Mouse (Mus musculus): Measurements from ENCODE around the gene Mfsd14a.

Gene Mfsd14a

DNA sequence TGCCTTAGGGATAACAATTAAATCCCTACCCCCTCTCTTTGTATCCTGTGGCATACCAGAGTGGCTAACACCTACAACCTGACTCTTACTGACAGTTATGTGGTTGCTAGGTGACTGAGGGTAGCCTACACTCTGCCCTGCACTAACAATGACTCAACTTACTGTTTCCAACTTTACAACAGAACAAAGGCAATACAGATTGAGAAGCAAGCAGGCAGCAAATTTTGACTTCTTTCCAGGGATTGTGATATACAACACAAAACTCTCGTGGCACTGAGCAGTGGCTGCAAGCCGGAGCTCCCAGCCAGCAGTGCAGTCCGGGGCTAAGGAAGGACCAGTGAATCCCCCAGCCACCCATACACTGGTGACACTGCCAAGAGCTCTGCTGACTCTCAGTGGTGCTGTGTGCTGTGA, 10.4 kb downstream of the Mfsd14a start:
- DNase-seq (ENCODE audit: low spot score in 2 of 2), result no peak

DNA sequence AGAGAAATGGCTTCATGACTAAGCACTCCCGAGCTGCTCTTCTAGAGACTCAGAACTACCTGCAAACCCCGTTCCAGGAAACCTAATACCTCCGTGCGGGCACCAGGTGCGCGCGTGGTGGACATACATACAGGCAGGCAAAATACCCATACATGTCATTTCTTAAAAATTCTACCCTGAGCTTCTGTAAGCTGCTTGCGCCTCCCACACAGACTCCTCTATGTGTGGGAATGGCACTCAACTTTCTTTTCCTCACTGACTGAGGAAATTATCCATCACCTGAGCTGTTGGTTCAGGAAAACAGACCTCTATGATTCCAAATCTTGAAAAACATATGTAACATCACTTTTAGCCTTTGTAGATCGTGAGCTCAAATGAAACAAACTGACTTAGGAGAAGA, 11.8 kb downstream of the Mfsd14a start:
- DNase-seq (ENCODE audit: low spot score in 2 of 2), result peak in 1 of 2 experiments; percentile 42

DNA sequence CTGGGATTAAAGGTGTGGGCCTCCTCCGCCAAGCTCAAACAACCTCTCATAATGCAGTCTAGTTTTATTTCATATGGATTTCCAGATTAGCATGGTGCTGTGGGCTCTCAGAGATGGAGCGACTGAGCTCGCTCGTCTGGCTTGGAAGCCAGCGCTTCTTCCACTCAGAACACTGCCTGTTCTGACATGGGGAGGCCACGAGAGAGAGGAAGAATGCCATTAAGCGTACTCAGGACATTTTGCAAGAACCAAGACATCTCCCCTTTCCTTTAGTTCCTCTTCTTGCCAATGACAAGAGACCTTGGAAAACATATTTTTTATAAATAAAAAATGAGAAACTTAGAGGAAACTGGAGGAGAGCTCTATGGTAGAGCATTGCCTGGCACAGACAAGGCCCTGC, 13.7 kb downstream of the Mfsd14a start:
- DNase-seq (ENCODE audit: low spot score in 2 of 2), result no peak

DNA sequence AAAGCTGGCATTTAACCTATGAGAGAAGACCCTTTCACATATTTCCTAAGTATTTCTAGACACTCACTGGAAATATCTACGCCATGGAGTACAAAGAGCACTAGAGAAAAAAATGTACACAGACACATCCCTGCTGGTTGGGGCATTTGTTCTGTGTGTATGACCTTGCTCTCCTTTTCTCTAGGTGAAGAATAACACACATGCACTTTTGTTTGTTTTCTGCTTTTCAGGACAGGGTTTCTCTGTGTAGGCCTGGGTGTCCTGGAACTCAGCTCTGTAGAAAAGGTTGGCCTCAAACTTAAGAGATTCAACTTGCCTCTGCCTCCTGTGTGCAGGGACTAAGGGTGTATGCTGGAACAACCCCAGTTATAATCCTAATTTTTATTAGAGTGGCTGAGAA, 16.1 kb downstream of the Mfsd14a start:
- no peak for DNase-seq (ENCODE audit: low spot score in 2 of 2)

DNA sequence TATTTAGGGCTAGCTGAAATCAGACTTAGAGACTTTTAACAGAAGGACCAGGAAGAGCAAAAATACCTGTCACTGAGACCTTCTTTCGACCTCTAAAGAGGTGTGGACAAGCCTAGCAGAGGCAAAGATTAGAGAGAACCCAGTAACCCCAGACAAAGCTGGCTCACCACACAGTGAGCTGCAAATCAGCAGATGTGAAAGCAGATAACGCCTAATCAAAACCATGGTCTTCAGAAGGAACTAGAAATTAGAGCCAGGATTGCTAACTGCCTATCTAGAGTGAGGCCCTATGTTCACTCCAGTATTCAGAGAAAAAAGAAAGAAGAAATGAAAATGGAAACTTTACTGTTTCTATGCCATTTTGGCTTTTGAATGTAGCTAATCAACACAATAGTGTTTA, 20.1 kb downstream of the Mfsd14a start:
- DNase-seq (ENCODE audit: low spot score in 2 of 2), result no peak

DNA sequence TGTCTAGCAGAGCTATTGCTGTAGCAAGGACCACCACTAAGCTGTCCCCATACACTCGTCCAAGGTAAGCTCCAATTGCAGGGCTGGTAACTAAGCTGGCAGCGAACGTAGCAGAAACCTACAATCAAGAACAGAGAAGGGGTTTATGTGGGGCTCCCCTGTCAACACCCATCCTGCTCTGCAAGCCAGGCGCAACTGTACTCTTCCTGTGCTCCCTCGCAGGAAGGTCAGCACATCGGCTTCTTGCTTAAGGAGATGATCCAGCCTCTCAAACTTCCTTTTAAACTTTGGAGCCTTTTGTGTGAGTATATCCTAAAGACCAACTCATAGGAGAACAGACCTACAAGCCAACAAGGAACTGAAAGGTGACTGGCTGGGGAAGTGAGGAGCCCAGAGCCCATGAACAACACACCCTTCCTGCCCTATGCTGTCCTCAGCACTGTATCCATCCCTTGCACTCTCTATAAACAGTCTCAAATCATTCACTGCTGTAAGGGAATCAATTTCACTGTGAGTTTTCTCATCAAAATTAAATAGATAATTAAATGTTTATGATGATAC, 20.6 kb downstream of the Mfsd14a start:
- DNase-seq (ENCODE audit: low spot score in 2 of 2), result no peak

DNA sequence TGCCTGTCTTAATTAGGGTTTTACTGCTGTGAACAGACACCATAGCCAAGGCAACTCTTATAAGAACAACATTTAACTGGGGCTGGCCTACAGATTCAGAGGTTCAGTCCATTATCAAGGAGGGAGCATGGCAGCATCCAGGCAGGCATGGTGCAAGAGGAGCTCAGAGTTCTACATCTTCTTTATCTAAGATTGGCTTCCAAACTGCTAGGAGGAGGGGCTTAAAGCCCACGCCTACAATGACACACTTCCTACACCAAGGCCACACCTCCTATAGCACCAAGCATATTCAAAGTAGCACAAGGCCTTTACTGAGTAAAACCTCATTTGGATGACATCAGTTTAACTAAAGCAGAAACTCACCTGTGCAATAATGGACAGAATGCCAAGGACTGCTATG, 22.5 kb downstream of the Mfsd14a start:
- DNase-seq (ENCODE audit: low spot score in 2 of 2), result no peak

DNA sequence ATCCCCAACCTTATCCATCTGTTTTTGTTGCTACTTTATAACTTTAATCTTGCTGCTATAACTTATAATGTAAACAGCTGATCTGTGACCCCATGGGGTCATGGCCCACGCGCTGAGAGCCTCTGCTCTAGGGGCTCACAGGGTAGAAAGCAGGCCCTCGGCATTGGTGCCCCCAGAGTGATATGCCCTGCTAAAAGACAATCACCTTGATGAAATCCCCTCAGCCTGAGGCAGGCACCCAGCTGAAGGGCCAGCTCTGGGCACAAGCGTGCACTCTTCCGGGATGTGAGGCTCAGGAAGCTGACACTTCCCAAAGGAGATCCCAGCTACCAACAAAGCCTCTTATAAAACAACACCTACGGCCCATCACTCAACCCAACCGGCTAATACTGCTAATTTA, 23.9 kb downstream of the Mfsd14a start:
- DNase-seq (ENCODE audit: low spot score in 2 of 2), result no peak

DNA sequence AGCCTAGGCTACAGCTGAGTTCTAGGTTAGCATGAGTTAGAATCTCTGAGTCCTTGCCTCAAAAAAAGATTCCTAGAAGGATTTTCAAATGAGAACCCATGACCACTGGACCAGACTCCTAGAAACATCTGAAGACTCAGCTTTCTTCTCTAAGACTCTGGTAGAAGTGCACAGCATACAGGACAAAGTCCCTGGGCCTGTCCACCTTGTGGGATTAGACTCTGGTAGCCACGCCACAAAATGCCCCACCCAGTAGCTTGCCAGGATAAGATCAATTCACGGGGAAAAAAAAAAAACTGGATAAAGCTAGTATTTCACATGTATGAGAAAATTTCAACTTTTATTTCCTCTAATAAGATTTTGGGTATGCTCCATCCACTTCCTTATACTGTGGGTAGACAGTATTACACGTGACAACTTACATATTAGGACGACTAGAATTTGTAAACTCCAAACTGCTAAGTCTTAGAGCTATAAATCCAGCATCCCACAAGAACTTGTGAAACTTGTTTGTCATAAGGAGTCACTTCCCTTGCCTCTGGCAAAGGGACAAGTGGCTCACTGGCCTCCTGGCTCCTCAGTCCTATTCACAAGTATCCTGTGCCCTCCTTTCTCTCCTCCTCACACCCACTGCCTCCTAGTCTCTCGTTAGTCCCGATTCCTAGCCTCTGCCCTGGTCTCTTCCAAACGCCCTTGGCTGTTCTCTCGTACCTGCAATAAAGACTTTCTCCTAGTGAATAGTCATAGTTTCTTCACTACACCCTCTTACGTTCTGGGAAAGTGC, 24.6 kb downstream of the Mfsd14a start:
- DNase-seq (ENCODE audit: low spot score in 2 of 2), result no peak

DNA sequence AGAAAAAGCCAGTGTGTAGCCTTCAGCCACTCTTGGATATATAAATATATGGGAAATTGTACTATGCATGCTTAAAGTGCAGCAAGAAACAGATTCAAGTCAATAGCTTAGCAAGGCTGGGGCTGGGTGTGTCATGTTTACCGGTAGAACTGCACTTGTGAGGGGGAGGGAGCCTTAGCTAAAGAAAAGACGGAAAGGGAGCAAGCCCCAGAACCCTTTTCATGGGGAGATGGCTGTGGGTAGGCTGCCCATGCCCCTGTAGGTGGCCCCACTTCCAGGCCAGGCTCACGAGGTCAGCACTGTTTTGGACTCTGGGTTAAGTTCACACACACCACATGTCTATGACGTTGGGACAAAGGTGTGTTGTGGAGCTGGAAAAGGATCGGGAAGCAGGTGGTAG, 26.7 kb downstream of the Mfsd14a start:
- DNase-seq (ENCODE audit: low spot score in 2 of 2), result no peak

DNA sequence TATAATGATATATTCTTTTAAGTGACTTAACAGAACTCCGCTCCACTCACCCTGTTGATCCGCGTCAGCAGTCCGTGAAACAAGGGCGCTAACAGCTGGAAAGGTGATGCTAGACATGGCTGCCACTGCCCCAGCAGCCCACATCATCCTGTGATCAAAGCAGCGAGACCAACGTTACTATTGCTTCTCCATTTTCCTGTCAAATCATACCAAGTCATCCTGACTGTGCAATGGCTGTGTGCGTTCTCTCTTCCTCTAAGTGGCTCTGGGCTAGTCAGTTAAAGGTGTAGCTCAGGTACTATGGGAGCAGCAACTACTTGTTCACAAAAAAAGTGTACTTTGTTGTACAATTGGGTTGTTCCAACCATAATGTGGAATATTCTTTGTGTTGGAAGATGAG, 27.6 kb downstream of the Mfsd14a start:
- no peak for DNase-seq (ENCODE audit: low spot score in 2 of 2)

DNA sequence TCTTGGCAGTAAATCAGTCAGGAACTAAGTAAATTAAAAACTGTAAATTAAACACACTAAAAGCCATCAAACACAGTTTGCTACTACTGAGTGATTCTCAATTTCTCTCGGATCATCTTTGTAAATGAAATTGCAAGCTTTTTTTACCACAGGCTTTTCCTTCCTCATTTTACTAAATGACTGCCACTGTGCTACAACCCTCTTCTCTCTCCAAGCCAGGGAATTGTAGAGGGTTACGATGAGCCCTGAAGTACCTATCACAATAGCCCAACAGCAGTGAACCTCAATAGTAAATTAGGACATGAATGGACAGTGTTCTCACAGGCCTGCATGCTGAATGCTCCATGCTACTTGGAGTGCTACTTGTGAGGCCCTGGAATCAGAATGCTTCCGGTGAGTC, 28.4 kb downstream of the Mfsd14a start:
- no peak for DNase-seq (ENCODE audit: low spot score in 2 of 2)

DNA sequence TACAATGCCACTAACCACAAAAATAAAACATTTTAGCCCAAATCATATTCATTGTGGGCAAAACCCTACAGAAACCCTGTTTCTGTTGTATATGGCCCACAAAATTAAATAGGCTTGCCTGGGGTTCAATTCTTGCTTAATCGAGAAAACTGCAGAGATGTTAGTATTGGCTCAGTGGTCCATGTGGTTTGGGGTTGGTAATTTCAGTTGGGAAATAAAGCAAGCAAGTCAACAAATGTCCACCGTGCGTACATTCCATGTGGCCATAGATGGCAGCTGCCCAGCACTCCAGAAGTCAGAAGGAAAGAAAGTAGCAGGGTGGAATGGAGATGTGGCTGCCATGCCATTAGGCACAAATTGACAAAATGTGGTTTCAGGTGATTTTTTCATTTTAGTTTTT, 29.5 kb downstream of the Mfsd14a start:
- no peak for DNase-seq (ENCODE audit: low spot score in 2 of 2)

DNA sequence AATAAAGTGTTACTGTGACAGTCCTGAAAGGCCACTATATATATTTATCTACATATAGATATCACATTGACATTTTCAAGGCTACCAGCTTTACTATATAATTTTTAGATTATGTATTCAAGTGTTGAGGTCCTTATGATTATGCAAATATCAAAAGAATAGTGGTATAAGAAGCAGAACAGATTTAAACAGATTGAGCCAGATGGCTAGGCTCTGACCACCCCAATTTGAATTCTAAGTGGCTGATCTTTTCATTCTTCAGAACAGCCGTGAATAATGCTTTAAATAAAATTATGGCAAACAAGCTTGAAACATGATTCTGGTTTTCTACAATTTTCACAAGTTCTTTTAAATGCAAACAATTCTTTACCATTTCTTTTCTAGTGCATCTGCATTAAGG, 31.0 kb downstream of the Mfsd14a start:
- no peak for DNase-seq (ENCODE audit: low spot score in 2 of 2)

DNA sequence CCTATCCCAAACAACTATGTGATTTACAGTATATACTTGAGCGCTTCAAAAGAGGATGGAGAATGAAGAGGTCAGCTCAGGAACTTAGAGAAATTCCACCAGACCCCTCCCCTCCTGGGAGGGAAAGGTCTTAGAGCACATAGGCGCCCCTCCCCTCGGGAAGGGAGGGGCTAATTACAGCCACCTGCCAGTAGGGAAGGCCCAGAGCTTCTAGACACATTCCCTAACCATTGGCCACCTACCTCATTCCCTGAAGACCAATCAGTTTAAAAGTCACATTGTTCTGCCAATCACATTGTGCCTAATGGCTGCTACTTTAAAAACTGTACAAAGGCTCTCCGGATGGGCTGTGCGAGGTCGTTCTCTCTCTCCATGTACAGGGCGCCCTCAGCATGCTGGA, 39.8 kb downstream of the Mfsd14a start:
- DNase-seq (ENCODE audit: low spot score in 2 of 2), result no peak

DNA sequence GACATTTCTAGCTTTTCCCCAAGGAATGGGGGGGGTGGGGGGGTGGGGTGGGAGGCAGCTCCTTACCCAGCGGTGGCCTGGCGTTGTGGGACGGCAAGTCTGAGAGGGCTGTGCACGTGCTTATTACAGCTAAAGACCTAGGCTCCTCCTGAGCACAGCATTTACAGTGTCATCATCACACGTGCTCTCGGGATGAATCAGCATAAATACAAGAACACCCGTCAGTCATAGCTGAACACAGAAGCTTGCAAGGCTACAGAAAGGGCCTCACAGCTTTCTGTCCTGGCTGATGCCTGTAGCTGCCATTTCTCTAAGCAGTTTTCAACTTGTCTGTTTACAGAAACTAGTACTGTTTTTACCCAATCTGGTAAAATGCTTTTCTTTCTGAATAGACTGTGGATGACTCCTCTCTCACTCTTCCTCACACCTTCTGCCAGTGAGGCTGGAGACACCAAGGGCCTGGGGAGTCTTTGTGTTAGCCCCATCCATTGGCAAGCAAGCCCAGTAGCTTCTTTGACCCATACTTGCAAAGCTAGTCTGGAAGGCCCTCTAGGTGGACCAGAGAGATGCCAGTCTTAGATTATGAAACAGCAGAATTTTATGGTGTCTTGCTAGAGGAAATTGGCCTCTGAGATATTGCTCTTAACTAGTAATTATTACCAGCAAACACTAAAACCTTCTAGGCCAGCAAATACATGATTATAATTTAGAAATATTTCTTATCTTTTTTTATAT, 41.7 kb downstream of the Mfsd14a start:
- DNase-seq (ENCODE audit: low spot score in 2 of 2), result no peak

DNA sequence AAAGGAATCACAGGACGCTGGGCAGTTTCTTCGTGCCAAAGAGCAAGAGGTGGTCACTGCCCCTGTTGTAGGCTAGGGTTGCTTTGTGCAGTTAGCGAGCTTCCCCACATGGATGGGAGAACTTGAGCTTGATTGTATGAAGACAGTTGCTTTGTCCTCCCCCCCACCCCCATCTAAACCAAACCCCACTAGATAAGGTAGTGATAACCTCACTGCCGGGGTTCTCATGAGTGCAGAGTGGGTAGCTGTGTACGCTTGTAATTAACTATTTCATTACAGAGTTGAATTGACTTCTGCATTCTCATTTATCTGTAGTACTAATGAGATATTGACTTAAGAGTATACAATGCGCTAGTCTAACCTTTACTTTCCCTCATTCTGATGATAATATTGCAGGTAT, 43.6 kb downstream of the Mfsd14a start:
- no peak for DNase-seq (ENCODE audit: low spot score in 2 of 2)

DNA sequence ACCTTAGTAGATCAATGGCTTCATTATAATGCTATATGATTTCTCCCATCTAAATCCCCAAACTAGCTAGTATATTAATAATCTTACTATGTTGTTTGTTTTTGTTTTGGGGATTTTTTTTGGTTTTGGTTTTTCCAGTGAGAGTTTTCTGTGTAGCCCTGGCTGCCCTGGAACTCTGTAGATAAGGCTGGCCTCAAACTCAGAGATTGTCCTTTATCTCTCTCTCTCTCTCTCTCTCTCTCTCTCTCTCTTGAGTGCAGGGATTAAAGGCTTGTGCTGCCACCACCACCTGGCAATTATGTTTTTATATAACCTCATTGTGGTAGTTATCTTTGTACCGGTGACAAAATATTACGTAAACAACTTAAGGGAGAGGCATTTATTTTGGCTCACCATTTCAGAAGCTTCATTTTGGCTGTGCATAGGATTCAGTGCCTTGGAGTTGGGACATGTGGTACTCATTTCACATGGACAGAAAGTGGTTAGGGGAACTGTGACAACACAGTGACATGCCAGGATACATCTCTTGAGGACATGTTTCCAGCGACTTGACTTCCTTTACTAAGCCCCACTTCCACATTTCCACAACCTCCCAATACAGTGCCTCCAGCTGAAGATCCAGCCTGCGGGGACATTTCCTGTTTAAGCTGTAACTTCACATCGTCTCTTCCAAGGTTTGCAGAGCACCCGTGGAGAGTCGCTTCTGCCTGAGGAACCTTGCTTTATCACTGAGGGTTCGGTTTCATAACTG, 47.0 kb downstream of the Mfsd14a start:
- no peak for DNase-seq (ENCODE audit: low spot score in 2 of 2)

DNA sequence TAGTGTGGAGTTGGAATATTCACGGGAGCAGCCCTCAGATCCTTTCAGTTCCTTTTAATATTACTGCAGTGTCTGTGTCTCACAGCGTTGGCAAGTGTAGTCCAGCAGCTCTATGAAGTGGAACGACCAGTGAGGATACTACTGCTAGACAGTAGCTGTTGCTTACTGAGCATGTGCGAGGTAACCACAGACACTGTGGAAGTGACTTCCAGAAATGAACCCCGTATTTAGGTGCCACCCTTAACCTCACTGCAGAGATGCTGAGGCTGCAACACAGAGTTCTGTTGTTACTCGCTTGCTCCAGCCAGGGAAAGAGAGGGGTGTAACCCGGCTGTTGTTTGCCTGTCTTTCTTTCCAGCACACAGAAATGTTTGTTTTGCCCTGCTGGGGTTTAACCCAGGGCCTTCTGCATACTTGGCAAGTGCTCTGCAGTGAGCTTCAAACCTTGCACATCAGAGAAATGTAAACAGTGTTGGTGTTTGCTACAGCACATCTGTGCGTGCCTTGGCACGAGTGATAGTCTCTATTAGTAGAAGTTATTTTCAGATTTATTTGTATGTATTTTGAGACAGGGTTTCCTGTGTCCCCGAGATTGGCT, 48.1 kb downstream of the Mfsd14a start, which contains the start of gene Trmt13:
Trmt13 (minus strand) TSS at position 293 of the 598 bp plus-strand sequence.
- DNase-seq (ENCODE audit: low spot score in 2 of 2), result no peak

DNA sequence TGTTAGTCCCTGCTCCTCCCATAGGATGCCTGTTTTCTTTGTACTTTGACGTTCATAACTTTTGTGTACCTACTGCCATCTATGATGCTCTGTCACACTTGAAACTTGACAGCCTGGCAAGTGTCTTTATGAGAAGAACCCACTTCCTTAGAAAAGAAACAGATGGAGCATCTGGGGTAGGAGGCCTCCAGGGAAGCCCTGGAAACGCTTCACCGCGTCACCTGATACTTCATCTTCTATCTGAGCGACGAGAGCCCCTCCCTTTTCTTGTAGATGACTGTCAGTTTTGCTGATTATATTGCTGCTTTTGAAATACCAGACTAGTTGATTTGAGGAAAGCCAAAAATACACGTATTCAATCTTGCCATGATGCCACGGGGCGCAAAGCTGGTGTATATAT, 57.9 kb downstream of the Mfsd14a start:
- no peak for DNase-seq (ENCODE audit: low spot score in 2 of 2)

DNA sequence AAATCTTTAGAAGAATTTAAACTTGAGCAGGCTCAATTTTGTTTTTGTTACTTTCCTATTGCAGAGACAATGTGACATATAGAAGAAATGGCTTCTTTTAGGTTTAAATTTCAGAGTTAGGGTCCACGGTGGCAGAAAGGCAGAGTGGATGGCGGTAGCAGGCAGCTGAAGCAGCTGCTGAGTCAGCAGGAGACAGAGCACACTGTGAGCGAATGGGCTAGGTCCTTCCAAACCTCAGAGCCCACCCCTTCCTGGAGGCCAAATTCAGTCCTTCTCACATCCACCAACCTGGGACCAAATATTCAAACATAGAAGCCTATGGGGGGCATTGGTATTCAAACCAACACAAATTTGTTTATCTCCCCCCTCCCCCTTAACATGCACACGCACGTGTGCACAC, 60.7 kb downstream of the Mfsd14a start:
- no peak for DNase-seq (ENCODE audit: low spot score in 2 of 2)

DNA sequence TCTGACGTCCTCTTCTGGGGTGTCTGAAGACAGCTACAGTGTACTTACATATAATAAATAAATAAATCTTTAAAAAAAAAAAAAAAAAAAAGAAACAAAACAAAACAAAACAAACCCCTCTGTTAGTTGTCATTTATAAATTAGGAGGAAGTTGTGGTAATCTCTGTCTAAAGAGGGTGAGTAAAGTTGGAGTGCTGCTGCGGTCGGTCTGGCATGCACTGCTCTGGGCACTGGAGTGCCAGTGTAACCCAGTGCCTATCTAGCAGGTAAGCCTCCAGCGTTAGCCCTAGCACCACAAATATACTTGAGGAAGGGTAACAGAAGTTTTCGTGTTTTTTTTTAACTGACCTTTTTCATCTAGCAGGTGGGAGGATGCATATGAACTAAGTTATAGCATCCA, 61.5 kb downstream of the Mfsd14a start:
- DNase-seq (ENCODE audit: low spot score in 2 of 2), result no peak

All from spleen, postnatal 4 days (tissue).